Comparison of ENCODE assay signal across 8 mouse cellular contexts in genomic region chr16:23987341-23988156, GRCm38 (mm10). TPM values are rescaled to one million over a fixed set of nuclear protein-coding genes. Genes with fewer than 3 reads are reported as not detected.
DNase-seq lines count a peak whose midpoint lies in the region; ATAC-seq and TF ChIP-seq lines count a peak whose summit lies in the region.
"Had no signal": no experiment of that assay in that cellular context is flagged by ENCODE, and none has a peak within 500 bp of the region (broad histone marks: within the 10 kb centered on the region; RNA-seq: fewer than 3 reads in every experiment).

No protein-coding gene starts in this region.

- intact Hi-C loops in heart, postnatal 25 days (cut with DNase I): loop anchor here (2.0 to 5.0 kb wide), 3 partner anchors 405 to 905 kb away; partner anchors contain the start of gene Lpp

- peak; percentile 17 for ATAC-seq in Patski
- ATAC-seq in limb, embryonic 12.5 days (ENCODE audit: insufficient number of reproducible peaks, insufficient read depth, low FRiP score, low TSS enrichment, low read depth): no peak

- CTCF ChIA-PET in Patski (lab: Charles Lee): interaction anchor here (1.0 to 8.4 kb wide), 2 partner anchors 451 to 1077 kb away, joined by 3 to 138 read pairs; no protein-coding TSS in a partner anchor

- peaks cover 13% of the 10 kb centered on the region for H3K79me3 ChIP-seq in C2C12 (ENCODE audit: low read depth)

- H3K79me2 ChIP-seq in C2C12 (ENCODE audit: control insufficient read depth, insufficient read depth) (peaks cover 49% of the 10 kb centered on the region), myocyte (ENCODE audit: control insufficient read depth, insufficient read depth) (peaks cover 54% of the 10 kb centered on the region)

- H3K4me1 ChIP-seq in limb, embryonic 12.5 days (replicated peaks): peaks cover 51% of the 10 kb centered on the region
- H3K4me1 ChIP-seq in thymus, adult 2 months (replicated peaks; ENCODE audit: control insufficient read depth, insufficient read depth, low read length): peaks cover 23% of the 10 kb centered on the region

- no peaks in the 10 kb centered on the region for H3K9me3 ChIP-seq in limb, embryonic 12.5 days

- 2% methylated on average over 54 of the region's 64 CpGs for WGBS in limb, embryonic 12.5 days
- under 1% methylated on average over 64 of the region's 64 CpGs for WGBS in thymus, adult 2 months

- peak; percentile 50 for TF ChIP-seq POLR2A in myocyte (IDR thresholded peaks at IDR 0.05; ENCODE audit: insufficient read length, low read depth)
- TF ChIP-seq POLR2A in thymus, adult 2 months (IDR thresholded peaks at IDR 0.05; ENCODE audit: control insufficient read depth, extremely low read depth, insufficient read depth, low read length, poor library complexity): no peak

- peak overlapping the region; percentile 79 for H3K9ac ChIP-seq in limb, embryonic 12.5 days (replicated peaks)

- H3K36me3 ChIP-seq in C2C12 (ENCODE audit: control insufficient read depth, insufficient read depth) (peaks cover 4% of the 10 kb centered on the region), myocyte (ENCODE audit: control insufficient read depth, insufficient read depth) (no peaks in the 10 kb centered on the region)
- no peaks in the 10 kb centered on the region for H3K36me3 ChIP-seq in limb, embryonic 12.5 days
- H3K36me3 ChIP-seq in thymus, adult 2 months (ENCODE audit: control insufficient read depth, insufficient read depth, low read length): peaks cover 6% of the 10 kb centered on the region; the same call in 1 of the 2 replicates

- in situ Hi-C loops in Patski (cut with MboI; ENCODE audit: low pct_unique_long_range_greater_than_20kb): loop anchor here (5.0 to 25.0 kb wide), 7 partner anchors 407 to 1357 kb away; partner anchors contain the start of gene Lpp

- H3K4me2 ChIP-seq in limb, embryonic 12.5 days: peak overlapping the region; percentile 93
- peak overlapping the region; percentile 89 for H3K4me2 ChIP-seq in myocyte (ENCODE audit: low read depth)

- H3ac ChIP-seq in C2C12 (ENCODE audit: control insufficient read depth, insufficient read length, low read depth): peak overlapping the region; percentile 68
- H3ac ChIP-seq in myocyte (ENCODE audit: control insufficient read depth, insufficient read length): peak overlapping the region; percentile 81

- H3K4me3 ChIP-seq in C2C12 (ENCODE audit: insufficient read depth, poor library complexity, severe bottlenecking): peak overlapping the region; percentile 63
- H3K4me3 ChIP-seq in limb, embryonic 12.5 days (replicated peaks): peak overlapping the region; percentile 71
- peak overlapping the region; percentile 92 for H3K4me3 ChIP-seq in myocyte
- H3K4me3 ChIP-seq in thymus, adult 2 months (ENCODE audit: control insufficient read depth, insufficient read depth, low read length): peak overlapping the region; percentile 96

- no peaks in the 10 kb centered on the region for H3K27me3 ChIP-seq in C2C12 (ENCODE audit: control insufficient read depth, insufficient read depth, insufficient read length)
- no peaks in the 10 kb centered on the region for H3K27me3 ChIP-seq in Patski
- H3K27me3 ChIP-seq in limb, embryonic 12.5 days: peaks cover 41% of the 10 kb centered on the region
- no peaks in the 10 kb centered on the region for H3K27me3 ChIP-seq in myocyte (ENCODE audit: control insufficient read depth, insufficient read depth, insufficient read length)
- H3K27me3 ChIP-seq in thymus, adult 2 months (ENCODE audit: control insufficient read depth, insufficient read depth, low read length): no peaks in the 10 kb centered on the region

- no peak for TF ChIP-seq CTCF in C2C12 (IDR thresholded peaks at IDR 0.05; ENCODE audit: control insufficient read depth, insufficient read depth, insufficient read length)
- no peak for TF ChIP-seq CTCF in Patski (IDR thresholded peaks at IDR 0.05)
- TF ChIP-seq CTCF in thymus, adult 2 months (IDR thresholded peaks at IDR 0.05; ENCODE audit: borderline replicate concordance, control insufficient read depth, extremely low read depth, insufficient read depth, low read length, poor library complexity): no peak

- no peak for DNase-seq in Patski (ENCODE audit: low read depth, low spot score)
- DNase-seq in embryo, embryonic 9.5 days (ENCODE audit: extremely low spot score): peak; percentile 68
- peak; percentile 20 for DNase-seq in heart, postnatal 25 days (ENCODE audit: low spot score)
- DNase-seq in thymus, adult 2 months: peak; percentile 53

- POLR2A ChIA-PET in Patski (lab: Charles Lee): interaction anchor here (0.6 to 2.0 kb wide), 8 partner anchors 222 to 1077 kb away, joined by 3 to 13 read pairs (median 4); no protein-coding TSS in a partner anchor

- peak overlapping the region; percentile 75 for H3K27ac ChIP-seq in limb, embryonic 12.5 days
- H3K27ac ChIP-seq in thymus, adult 2 months (ENCODE audit: control insufficient read depth, insufficient read depth, low read length): peak overlapping the region; percentile 93

TF ChIP-seq in C2C12, 6 proteins besides CTCF, POLR2A, EP300 and RAD21:
- TF ChIP-seq MYOD1 (IDR thresholded peaks at IDR 0.05; ENCODE audit: control insufficient read depth, insufficient read length, low read depth) (no peak), MAX (IDR thresholded peaks at IDR 0.05) (no peak), USF1 (IDR thresholded peaks at IDR 0.05; ENCODE audit: low read depth) (no peak), CEBPB (IDR thresholded peaks at IDR 0.05; ENCODE audit: low read depth) (no peak), FOSL1 (IDR thresholded peaks at IDR 0.05; ENCODE audit: insufficient read depth, low read length, poor library complexity, severe bottlenecking) (no peak), MYOG (IDR thresholded peaks at IDR 0.05; ENCODE audit: control insufficient read depth, extremely low read depth, insufficient read length) (no peak)

TF ChIP-seq in myocyte, 11 proteins besides CTCF, POLR2A, EP300 and RAD21:
- TF ChIP-seq POLR2AphosphoS2 (IDR thresholded peaks at IDR 0.05; ENCODE audit: insufficient read length, low read depth) (peak; percentile 32), CEBPB (IDR thresholded peaks at IDR 0.05; ENCODE audit: insufficient read depth, poor library complexity, severe bottlenecking) (no peak)

RNA-seq across cellular contexts. Expression of gene Gm37419, which starts 0.7 kb away (rescaled TPM):
- not detected for polyA plus RNA-seq in C2C12 (2012; fragmentation: generic; extraction: Trizol)
- 1.3 TPM for polyA plus RNA-seq in Patski (2021)
- total RNA-seq in heart, postnatal 25 days (2021): not detected
- not detected in 2 replicates for polyA plus RNA-seq in limb, embryonic 12.5 days (2016; fragmentation: Nextera tagmentation; extraction: Ambion mirVana)
- polyA plus RNA-seq in myocyte (2012; fragmentation: generic; extraction: Trizol): not detected
- polyA plus RNA-seq in thymus, adult 2 months (2012; rRNA removed): not detected in 2 replicates
- polyA plus RNA-seq: gonadal fat pad, adult 2 months had no signal

RNA-seq across cellular contexts. Expression of gene Bcl6, which starts 1.1 kb away (rescaled TPM):
- polyA plus RNA-seq in C2C12 (2012; fragmentation: generic; extraction: Trizol) (6.2 TPM), Patski (2021) (33.3 TPM), myocyte (2012; fragmentation: generic; extraction: Trizol) (28.5 TPM)
- total RNA-seq in heart, postnatal 25 days (2021): 10 to 100 TPM; 12.0 to 17.6 TPM
- polyA plus RNA-seq in limb, embryonic 12.5 days (2016; fragmentation: Nextera tagmentation; extraction: Ambion mirVana): 0.41 and 0.48 TPM in 2 replicates
- 103 and 116 TPM in 2 replicates for polyA plus RNA-seq in thymus, adult 2 months (2012; rRNA removed)

RNA-seq across cellular contexts. Expression of gene Rtp2, which starts 55.4 kb away (rescaled TPM):
- polyA plus RNA-seq in C2C12 (2012; fragmentation: generic; extraction: Trizol) (not detected), Patski (2021) (not detected), myocyte (2012; fragmentation: generic; extraction: Trizol) (0.01 TPM)
- total RNA-seq in heart, postnatal 25 days (2021): not detected
- not detected in 2 replicates for polyA plus RNA-seq in limb, embryonic 12.5 days (2016; fragmentation: Nextera tagmentation; extraction: Ambion mirVana)
- not detected in 2 replicates for polyA plus RNA-seq in thymus, adult 2 months (2012; rRNA removed)
- polyA plus RNA-seq: gonadal fat pad, adult 2 months had no signal
